Mouse (Mus musculus) midbrain, embryonic 13.5 days (tissue): ENCODE measurements around the gene Tom1. TPM values are rescaled to one million over a fixed set of nuclear protein-coding genes. Genes with fewer than 3 reads are reported as not detected.

Experiments used
- ATAC-seq: fragments of 200-750 bp; cut with Nextera tagmentation; 2 replicates; pipeline ENCODE4 v1.8.0; 2017; ENCODE audit warnings: mild to moderate bottlenecking, moderate TSS enrichment, moderate library complexity
- H3K27ac ChIP-seq: fragments of 300-500 bp; sonication (generic); 2 replicates; pipeline ENCODE4 v1.5.1; 2015; ENCODE audit warnings: inconsistent platforms, mild to moderate bottlenecking, moderate library complexity
- H3K27me3 ChIP-seq: fragments of 300-500 bp; sonication (generic); 2 replicates; pipeline ENCODE4 v1.6.1; 2015; ENCODE audit warnings: mild to moderate bottlenecking, inconsistent platforms
- H3K36me3 ChIP-seq: fragments of 300-500 bp; sonication (generic); 2 replicates; pipeline ENCODE4 v1.6.1; 2015; ENCODE audit warnings: mild to moderate bottlenecking, inconsistent platforms
- H3K4me1 ChIP-seq: fragments of 300-500 bp; sonication (generic); replicated peaks from 2 replicates; pipeline ENCODE4 v1.6.1; 2015; ENCODE audit warnings: inconsistent platforms
- H3K4me2 ChIP-seq: fragments of 300-500 bp; sonication (generic); replicated peaks from 2 replicates; pipeline ENCODE4 v1.6.1; 2015; ENCODE audit warnings: moderate library complexity, mild to moderate bottlenecking, inconsistent platforms
- H3K4me3 ChIP-seq: fragments of 300-500 bp; sonication (generic); replicated peaks from 2 replicates; pipeline ENCODE4 v1.5.1; 2015; ENCODE audit warnings: mild to moderate bottlenecking, inconsistent platforms
- H3K9ac ChIP-seq: fragments of 300-500 bp; sonication (generic); replicated peaks from 2 replicates; pipeline ENCODE4 v1.6.1; 2015; ENCODE audit warnings: mild to moderate bottlenecking, inconsistent platforms
- H3K9me3 ChIP-seq: fragments of 300-500 bp; sonication (generic); 2 replicates; pipeline ENCODE4 v1.6.1; 2016; ENCODE audit warnings: mild to moderate bottlenecking, inconsistent platforms
- WGBS: fragments of 180-500 bp; shearing (Covaris S2); methylation state at CpG from one replicate; pipeline ENCODE4 v1.1.7; 2015; 5-methylcytosine and 5-hydroxymethylcytosine counted together
- polyA plus RNA-seq: library from polyadenylated mRNA; unstranded; fragments of >200 nt; fragmentation: Nextera tagmentation; extraction: Ambion mirVana; gene quantifications from 2 replicates; pipeline ENCODE4 v1.2.1, GENCODE M21; 2015

The Tom1 gene
- polyA plus RNA-seq, 1 experiment from 2014 or later: 22.7 TPM

- no peaks in the 10 kb centered on the region for H3K27me3 ChIP-seq
- WGBS: 37% methylated on average over 5 of the region's 5 CpGs
- no peaks in the 10 kb centered on the region for H3K9me3 ChIP-seq
- H3K4me1 ChIP-seq: no peaks in the 10 kb centered on the region
- ATAC-seq: no peak
- no peak overlapping the region for H3K9ac ChIP-seq
- H3K36me3 ChIP-seq: peaks cover 30% of the 10 kb centered on the region
- H3K4me3 ChIP-seq: no peak overlapping the region
- no peak overlapping the region for H3K4me2 ChIP-seq
- no peak overlapping the region for H3K27ac ChIP-seq
These were observed 15.1 kb upstream of the Tom1 start for GRCm38 (mm10) chr8:75018274-75018972.

GRCm38 (mm10) chr8:75023660-75024316 lies 9.7 kb upstream of the Tom1 start:
- Histone ChIP-seq H3K27ac (no peak overlapping the region), H3K9me3 (no peaks in the 10 kb centered on the region), H3K4me3 (no peak overlapping the region), H3K36me3 (peaks cover 66% of the 10 kb centered on the region), H3K4me1 (no peaks in the 10 kb centered on the region), H3K9ac (no peak overlapping the region), H3K27me3 (no peaks in the 10 kb centered on the region), H3K4me2 (no peak overlapping the region)
- WGBS: 95% methylated on average over 3 of the region's 3 CpGs
- no peak for ATAC-seq

- Histone ChIP-seq H3K9ac (no peak overlapping the region), H3K4me2 (no peak overlapping the region), H3K4me1 (no peaks in the 10 kb centered on the region), H3K27ac (no peak overlapping the region), H3K36me3 (peaks cover 83% of the 10 kb centered on the region), H3K27me3 (no peaks in the 10 kb centered on the region), H3K4me3 (no peak overlapping the region), H3K9me3 (no peaks in the 10 kb centered on the region)
- no peak for ATAC-seq
- 97% methylated on average over 4 of the region's 4 CpGs for WGBS
These were observed 7.7 kb upstream of the Tom1 start for GRCm38 (mm10) chr8:75025809-75026208.

GRCm38 (mm10) chr8:75030453-75031024 lies 3.0 kb upstream of the Tom1 start:
- H3K9ac ChIP-seq: no peak overlapping the region
- no peak overlapping the region for H3K27ac ChIP-seq
- no peak for ATAC-seq
- no peaks in the 10 kb centered on the region for H3K27me3 ChIP-seq
- H3K4me1 ChIP-seq: peaks cover 9% of the 10 kb centered on the region
- no peak overlapping the region for H3K4me3 ChIP-seq
- no peaks in the 10 kb centered on the region for H3K9me3 ChIP-seq
- no peak overlapping the region for H3K4me2 ChIP-seq
- H3K36me3 ChIP-seq: peaks cover 43% of the 10 kb centered on the region
- 93% methylated on average over 3 of the region's 3 CpGs for WGBS

DNA sequence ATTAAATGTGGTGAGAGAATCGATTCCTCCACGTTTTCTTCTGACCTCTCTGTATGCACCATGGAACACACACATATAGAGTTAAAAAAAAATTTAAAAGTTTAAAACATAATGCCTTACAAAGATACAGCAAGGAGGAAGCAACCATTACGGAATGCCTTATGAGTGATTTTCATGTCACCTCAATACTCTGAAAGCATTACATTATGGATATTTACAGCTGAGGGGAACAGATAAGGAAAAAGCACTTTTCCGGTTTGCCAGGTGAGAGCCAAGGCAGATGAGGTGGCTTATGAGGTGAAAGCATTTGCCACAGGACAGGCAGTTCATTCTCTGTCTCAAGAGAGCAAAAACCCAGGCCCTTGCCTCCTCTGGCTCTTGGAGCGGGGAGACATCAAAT lies 544 bp upstream of the Tom1 start:
- Histone ChIP-seq H3K9me3 (no peaks in the 10 kb centered on the region), H3K4me2 (peak overlapping the region; percentile 50), H3K4me3 (peak overlapping the region; percentile 58), H3K27me3 (no peaks in the 10 kb centered on the region), H3K4me1 (peaks cover 9% of the 10 kb centered on the region), H3K36me3 (peaks cover 24% of the 10 kb centered on the region), H3K27ac (peak overlapping the region; percentile 83; the same call in 1 of the 2 replicates), H3K9ac (peak overlapping the region; percentile 69; the same call in 1 of the 2 replicates)
- WGBS: 68% methylated on average over 5 of the region's 5 CpGs
- no peak for ATAC-seq

GRCm38 (mm10) chr8:75034285-75034684 lies 780 bp downstream of the Tom1 start:
- Histone ChIP-seq H3K4me3 (peak overlapping the region; percentile 58), H3K9ac (peak overlapping the region; percentile 58), H3K4me1 (peaks cover 9% of the 10 kb centered on the region), H3K27ac (0 out of 2 replicates have a peak overlapping the region, but pooled peaks have one; percentile 19), H3K36me3 (peaks cover 12% of the 10 kb centered on the region), H3K27me3 (no peaks in the 10 kb centered on the region), H3K4me2 (peak overlapping the region; percentile 71), H3K9me3 (no peaks in the 10 kb centered on the region)
- no peak for ATAC-seq
- WGBS: 2% methylated on average over 17 of the region's 17 CpGs

DNA sequence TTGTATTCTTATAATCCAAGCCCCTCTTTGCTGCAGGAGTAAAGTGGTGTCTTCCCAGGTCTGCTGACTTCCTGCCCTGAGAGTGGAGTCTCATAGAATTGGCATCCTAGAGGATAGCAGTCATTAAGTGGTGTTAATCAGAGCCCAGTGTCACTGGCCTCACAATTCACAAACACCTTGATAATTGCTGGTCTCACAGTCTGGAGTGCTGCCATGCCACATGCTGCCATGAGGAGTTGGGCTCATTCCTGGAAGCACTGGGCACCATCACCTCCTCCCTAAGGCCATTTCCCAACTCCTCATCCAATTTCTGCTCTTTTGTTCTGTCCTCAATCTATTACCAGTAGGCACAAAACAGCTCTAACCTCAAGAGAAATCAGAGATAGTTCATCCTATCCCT lies 2.1 kb downstream of the Tom1 start:
- Histone ChIP-seq H3K4me1 (peaks cover 9% of the 10 kb centered on the region), H3K9ac (no peak overlapping the region), H3K27me3 (no peaks in the 10 kb centered on the region), H3K4me3 (no peak overlapping the region), H3K27ac (no peak overlapping the region), H3K4me2 (no peak overlapping the region), H3K9me3 (no peaks in the 10 kb centered on the region), H3K36me3 (peaks cover under 1% of the 10 kb centered on the region)
- no peak for ATAC-seq

- no peak overlapping the region for H3K9ac ChIP-seq
- no peak overlapping the region for H3K27ac ChIP-seq
- no peak overlapping the region for H3K4me2 ChIP-seq
- no peak overlapping the region for H3K4me3 ChIP-seq
- H3K27me3 ChIP-seq: no peaks in the 10 kb centered on the region
- H3K9me3 ChIP-seq: no peaks in the 10 kb centered on the region
- ATAC-seq: no peak
- H3K4me1 ChIP-seq: peaks cover 6% of the 10 kb centered on the region
- H3K36me3 ChIP-seq: no peaks in the 10 kb centered on the region
These were observed 5.0 kb downstream of the Tom1 start for GRCm38 (mm10) chr8:75038497-75038896.

DNA sequence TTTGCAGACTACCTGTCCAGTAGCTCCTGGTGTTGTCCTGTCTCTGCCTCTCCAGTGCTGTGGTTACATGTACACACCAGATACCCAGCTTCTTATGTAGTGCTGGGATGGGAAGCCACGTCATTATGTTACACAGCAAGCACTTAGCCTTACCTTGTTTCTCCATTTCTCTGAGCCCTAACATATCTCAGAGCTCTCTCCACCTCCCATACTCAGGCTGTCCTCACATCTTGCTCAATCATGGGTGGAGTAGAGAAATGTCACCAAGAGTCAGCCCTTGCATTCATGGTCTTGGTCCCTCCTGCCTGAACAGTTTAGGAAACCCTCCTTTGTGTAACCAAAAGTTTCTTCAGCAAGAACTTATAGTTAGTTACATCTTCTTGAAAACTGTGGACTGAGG lies 6.2 kb downstream of the Tom1 start:
- no peak overlapping the region for H3K4me3 ChIP-seq
- H3K27me3 ChIP-seq: no peaks in the 10 kb centered on the region
- no peaks in the 10 kb centered on the region for H3K9me3 ChIP-seq
- WGBS: 100% methylated on average over 1 of the region's 1 CpGs
- H3K27ac ChIP-seq: no peak overlapping the region
- no peak for ATAC-seq
- H3K9ac ChIP-seq: no peak overlapping the region
- H3K4me1 ChIP-seq: peaks cover 1% of the 10 kb centered on the region
- no peak overlapping the region for H3K4me2 ChIP-seq
- H3K36me3 ChIP-seq: no peaks in the 10 kb centered on the region

GRCm38 (mm10) chr8:75042171-75042570 lies 8.7 kb downstream of the Tom1 start:
- Histone ChIP-seq H3K9ac (no peak overlapping the region), H3K27me3 (no peaks in the 10 kb centered on the region), H3K4me1 (no peaks in the 10 kb centered on the region), H3K9me3 (no peaks in the 10 kb centered on the region), H3K27ac (no peak overlapping the region), H3K36me3 (no peaks in the 10 kb centered on the region), H3K4me2 (no peak overlapping the region), H3K4me3 (no peak overlapping the region)
- WGBS: 97% methylated on average over 2 of the region's 2 CpGs
- ATAC-seq: no peak

- ATAC-seq: no peak
- Histone ChIP-seq H3K36me3 (no peaks in the 10 kb centered on the region), H3K4me2 (no peak overlapping the region), H3K27ac (no peak overlapping the region), H3K4me3 (no peak overlapping the region), H3K27me3 (no peaks in the 10 kb centered on the region), H3K9ac (no peak overlapping the region), H3K9me3 (no peaks in the 10 kb centered on the region), H3K4me1 (no peaks in the 10 kb centered on the region)
- WGBS: 80% methylated on average over 1 of the region's 1 CpGs
These were observed 9.5 kb downstream of the Tom1 start for GRCm38 (mm10) chr8:75042974-75043373.

DNA sequence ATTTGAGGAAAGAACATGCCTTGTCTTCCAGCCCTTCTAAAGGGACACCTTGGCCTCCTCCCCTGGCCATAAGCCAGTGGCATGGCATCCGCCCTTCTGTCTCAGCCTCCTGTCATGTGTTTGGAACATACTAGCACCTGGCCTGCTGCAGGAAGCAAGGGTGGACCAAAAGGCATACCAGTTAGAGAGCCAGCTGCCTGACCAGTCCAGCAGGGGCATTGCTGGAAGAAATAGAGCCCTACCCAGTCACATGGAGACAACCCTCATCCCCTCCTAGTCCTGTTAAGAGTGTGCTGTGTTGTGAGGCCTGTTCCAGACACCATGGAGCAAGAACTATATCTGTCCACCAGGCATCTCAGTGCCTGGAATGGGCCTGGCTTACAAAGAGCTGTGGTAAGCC lies 12.8 kb downstream of the Tom1 start:
- Histone ChIP-seq H3K36me3 (no peaks in the 10 kb centered on the region), H3K9me3 (no peaks in the 10 kb centered on the region), H3K4me3 (no peak overlapping the region), H3K4me2 (no peak overlapping the region), H3K27me3 (no peaks in the 10 kb centered on the region), H3K27ac (no peak overlapping the region), H3K4me1 (no peaks in the 10 kb centered on the region), H3K9ac (no peak overlapping the region)
- ATAC-seq: no peak
- 85% methylated on average over 1 of the region's 1 CpGs for WGBS
